Comparison of ENCODE assay signal across 24 mouse cellular contexts in genomic region chr2:158507046-158507445, GRCm38 (mm10). TPM values are rescaled to one million over a fixed set of nuclear protein-coding genes. Genes with fewer than 3 reads are reported as not detected.
"Had no signal": no experiment of that assay in that cellular context is flagged by ENCODE, and none has a peak within 500 bp of the region (broad histone marks: within the 10 kb centered on the region; RNA-seq: fewer than 3 reads in every experiment).

No protein-coding gene starts in this region.

- DNase-seq: heart, postnatal 10 days; heart, postnatal 36 days; heart, postnatal 4 days; kidney, adult 11 months; kidney, adult 18-20 months; kidney, adult 2 months; kidney, adult 8-10 months; kidney, adult 9 months; kidney, postnatal 10 days; kidney, postnatal 14 days; kidney, postnatal 36 days; kidney, postnatal 4 days; layer of hippocampus, adult 9-11 months; layer of hippocampus, postnatal 36 days had no signal

RNA-seq across cellular contexts. Expression of gene Adig, which starts 4.6 kb away (rescaled TPM):
- total RNA-seq: hematopoietic stem cell, adult 5-6 weeks; hindbrain, postnatal 0 days; layer of hippocampus, adult 18-20 months; layer of hippocampus, adult 2 months; layer of hippocampus, adult 8-10 months; layer of hippocampus, postnatal 10 days; layer of hippocampus, postnatal 14 days; layer of hippocampus, postnatal 25 days; layer of hippocampus, postnatal 36 days; left cerebral cortex, adult 18-20 months had no signal

RNA-seq across cellular contexts. Expression of gene Arhgap40, which starts 5.5 kb away (rescaled TPM):
- total RNA-seq: heart, postnatal 10 days; heart, postnatal 25 days; heart, postnatal 36 days; heart, postnatal 4 days; hematopoietic stem cell, adult 5-6 weeks; layer of hippocampus, adult 18-20 months; layer of hippocampus, adult 2 months; layer of hippocampus, postnatal 25 days; layer of hippocampus, postnatal 36 days; left cerebral cortex, adult 18-20 months had no signal
